Mouse (Mus musculus) forebrain, embryonic 11.5 days (tissue): ENCODE measurements around the gene Itga1. TPM values are rescaled to one million over a fixed set of nuclear protein-coding genes. Genes with fewer than 3 reads are reported as not detected.

Experiments used
- ATAC-seq: fragments of 200-750 bp; cut with Nextera tagmentation; replicated peaks from 2 replicates; pipeline ENCODE4 v1.8.0; 2017; ENCODE audit warnings: moderate TSS enrichment; ENCODE audit not compliant: low FRiP score
- DNase-seq: peaks from one replicate; pipeline ENCODE4 v3.0.0-alpha.2; 2017; ENCODE audit warnings: low spot score
- H3K27ac ChIP-seq: fragments of 300-500 bp; sonication (generic); 2 replicates; pipeline ENCODE4 v1.5.1; 2014; ENCODE audit warnings: low read depth, low read length
- H3K27me3 ChIP-seq: fragments of 300-500 bp; sonication (generic); 2 replicates; pipeline ENCODE4 v1.6.1; 2014; ENCODE audit warnings: mild to moderate bottlenecking, low read length, mixed read lengths; ENCODE audit not compliant: control insufficient read depth, insufficient read depth
- H3K36me3 ChIP-seq: fragments of 300-500 bp; sonication (generic); 2 replicates; pipeline ENCODE4 v1.6.1; 2014; ENCODE audit warnings: mild to moderate bottlenecking, low read length, moderate library complexity, mixed read lengths; ENCODE audit not compliant: control insufficient read depth, insufficient read depth
- H3K4me1 ChIP-seq: fragments of 300-500 bp; sonication (generic); replicated peaks from 2 replicates; pipeline ENCODE4 v1.6.1; 2014; ENCODE audit warnings: low read length, mixed read lengths; ENCODE audit not compliant: control insufficient read depth, insufficient read depth
- H3K4me2 ChIP-seq: fragments of 300-500 bp; sonication (generic); 2 replicates; pipeline ENCODE4 v1.6.1; 2014; ENCODE audit warnings: low read depth, mild to moderate bottlenecking, low read length, moderate library complexity, mixed read lengths; ENCODE audit not compliant: severe bottlenecking
- H3K4me3 ChIP-seq: fragments of 300-500 bp; sonication (generic); 2 replicates; pipeline ENCODE4 v1.5.1; 2014; ENCODE audit warnings: low read depth, low read length
- H3K9ac ChIP-seq: fragments of 300-500 bp; sonication (generic); 2 replicates; pipeline ENCODE4 v1.6.1; 2014; ENCODE audit warnings: low read length
- H3K9me3 ChIP-seq: fragments of 300-500 bp; sonication (generic); 2 replicates; pipeline ENCODE4 v1.6.1; 2016; ENCODE audit warnings: low read length, mixed read lengths; ENCODE audit not compliant: control insufficient read depth
- WGBS: fragments of 180-500 bp; shearing (Covaris S2); extraction: QIAGEN DNeasy Blood & Tissue Kit; methylation state at CpG from one replicate; pipeline ENCODE4 v1.1.7; 2014; 5-methylcytosine and 5-hydroxymethylcytosine counted together
- polyA plus RNA-seq: library from polyadenylated mRNA; unstranded; fragments of >200 nt; fragmentation: Nextera tagmentation; extraction: Ambion mirVana; gene quantifications from 2 replicates; pipeline ENCODE4 v1.2.1, GENCODE M21; 2014

Gene Itga1
- polyA plus RNA-seq, 1 experiment from 2014 or later, result 5.3 TPM

DNA sequence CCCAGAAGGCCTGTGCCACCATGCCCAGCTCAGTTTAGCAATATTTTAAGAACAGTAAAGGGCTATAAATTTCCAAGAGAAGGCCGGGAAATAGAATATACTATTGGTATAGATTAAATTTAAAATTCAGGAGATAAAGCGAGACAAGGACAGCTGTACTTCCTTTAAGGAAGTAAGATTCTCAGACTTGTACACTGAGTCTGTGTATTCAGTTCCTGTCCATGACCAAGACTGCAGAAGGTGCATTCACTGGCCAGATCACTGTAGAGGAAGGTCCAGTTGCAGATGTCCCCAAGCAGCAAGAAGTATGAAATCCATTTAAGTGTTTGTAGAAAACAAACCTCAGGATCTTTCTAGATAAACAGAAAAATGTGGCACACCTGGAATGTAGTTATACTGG is 28.3 kb upstream of the Itga1 start:
- Histone ChIP-seq H3K9ac (no peak overlapping the region), H3K27ac (no peak overlapping the region), H3K4me3 (no peak overlapping the region), H3K27me3 (no peaks in the 10 kb centered on the region), H3K4me2 (no peak overlapping the region), H3K4me1 (no peaks in the 10 kb centered on the region), H3K9me3 (no peaks in the 10 kb centered on the region), H3K36me3 (no peaks in the 10 kb centered on the region)
- 91% methylated on average over 2 of the region's 2 CpGs for WGBS
- no peak for ATAC-seq
- DNase-seq, result no peak

- ATAC-seq (0 out of 2 replicates have a peak, but pooled peaks have one; percentile 14), DNase-seq (no peak)
- Histone ChIP-seq H3K9ac (no peak overlapping the region), H3K4me1 (no peaks in the 10 kb centered on the region), H3K9me3 (no peaks in the 10 kb centered on the region), H3K36me3 (no peaks in the 10 kb centered on the region), H3K27me3 (no peaks in the 10 kb centered on the region), H3K27ac (no peak overlapping the region), H3K4me2 (no peak overlapping the region), H3K4me3 (no peak overlapping the region)
- 70% methylated on average over 1 of the region's 1 CpGs for WGBS
Observed at GRCm38 (mm10) chr13:115127826-115128225, 26.1 kb upstream of the Itga1 start.

- ATAC-seq, result no peak
Observed at GRCm38 (mm10) chr13:115126534-115126933, 24.8 kb upstream of the Itga1 start.

GRCm38 (mm10) chr13:115125130-115125529 is 23.4 kb upstream of the Itga1 start:
- no peak for ATAC-seq
- no peaks in the 10 kb centered on the region for H3K27me3 ChIP-seq
- 90% methylated on average over 4 of the region's 4 CpGs for WGBS

More at GRCm38 (mm10) chr13:115126534-115126933, 24.8 kb upstream of the Itga1 start:
- no peaks in the 10 kb centered on the region for H3K4me1 ChIP-seq
- no peak overlapping the region for H3K4me2 ChIP-seq
- no peaks in the 10 kb centered on the region for H3K27me3 ChIP-seq
- H3K4me3 ChIP-seq, result no peak overlapping the region
- H3K9me3 ChIP-seq, result no peaks in the 10 kb centered on the region
- no peaks in the 10 kb centered on the region for H3K36me3 ChIP-seq
- no peak overlapping the region for H3K27ac ChIP-seq
- DNase-seq, result no peak
- H3K9ac ChIP-seq, result no peak overlapping the region
- 87% methylated on average over 2 of the region's 2 CpGs for WGBS

DNA sequence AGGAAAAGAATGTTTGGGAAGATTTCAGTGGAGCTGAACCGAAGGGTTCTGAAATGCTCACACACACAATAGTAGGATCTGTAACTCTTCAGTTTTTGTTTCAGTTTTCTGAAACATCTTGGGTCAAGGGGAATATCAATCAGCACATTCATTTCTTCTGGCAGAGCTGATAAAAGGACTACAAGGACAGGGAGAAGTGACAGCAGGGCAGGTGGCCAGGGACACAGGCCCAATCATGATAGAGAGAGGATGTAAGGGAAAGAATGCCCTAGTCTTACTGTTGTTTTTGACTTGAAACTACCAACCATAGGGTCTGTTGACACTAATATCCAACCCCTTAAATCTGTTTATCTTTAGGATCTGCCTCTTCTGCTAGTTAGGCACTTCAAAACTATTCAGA is 22.8 kb upstream of the Itga1 start:
- H3K4me1 ChIP-seq, result no peaks in the 10 kb centered on the region
- H3K27ac ChIP-seq, result no peak overlapping the region
- no peak for DNase-seq
- no peak overlapping the region for H3K4me2 ChIP-seq
- no peak overlapping the region for H3K4me3 ChIP-seq
- no peaks in the 10 kb centered on the region for H3K27me3 ChIP-seq
- no peak for ATAC-seq
- no peaks in the 10 kb centered on the region for H3K36me3 ChIP-seq
- H3K9ac ChIP-seq, result no peak overlapping the region
- WGBS, result 97% methylated on average over 1 of the region's 1 CpGs
- H3K9me3 ChIP-seq, result no peaks in the 10 kb centered on the region

More at GRCm38 (mm10) chr13:115125130-115125529, 23.4 kb upstream of the Itga1 start:
- Histone ChIP-seq H3K4me1 (no peaks in the 10 kb centered on the region), H3K4me3 (no peak overlapping the region), H3K9me3 (no peaks in the 10 kb centered on the region), H3K4me2 (no peak overlapping the region), H3K27ac (no peak overlapping the region), H3K36me3 (no peaks in the 10 kb centered on the region), H3K9ac (no peak overlapping the region)
- DNase-seq, result no peak

GRCm38 (mm10) chr13:115118756-115119155 is 17.0 kb upstream of the Itga1 start:
- Histone ChIP-seq H3K9me3 (no peaks in the 10 kb centered on the region), H3K36me3 (no peaks in the 10 kb centered on the region), H3K4me1 (no peaks in the 10 kb centered on the region), H3K27me3 (no peaks in the 10 kb centered on the region), H3K4me2 (no peak overlapping the region), H3K4me3 (no peak overlapping the region), H3K9ac (no peak overlapping the region), H3K27ac (no peak overlapping the region)
- WGBS, result 71% methylated on average over 5 of the region's 5 CpGs
- DNase-seq (no peak), ATAC-seq (no peak)

DNA sequence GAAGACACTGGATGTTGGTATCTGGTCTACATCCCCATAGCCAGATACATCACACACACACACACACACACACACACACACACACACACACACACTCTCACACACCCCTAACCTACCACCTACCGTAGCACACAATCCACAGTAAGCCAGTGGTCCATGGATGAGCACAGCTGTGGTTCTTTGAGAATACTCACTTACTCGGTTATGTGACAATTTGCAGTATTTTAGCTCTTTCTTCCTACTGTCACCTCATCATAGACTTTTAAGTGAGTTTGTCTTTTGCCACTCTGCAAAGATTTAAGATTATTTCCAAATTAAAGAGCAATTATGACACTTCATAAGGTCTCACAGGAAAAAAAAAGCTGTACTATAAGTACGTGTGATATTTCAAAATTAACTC is 16.4 kb upstream of the Itga1 start:
- no peaks in the 10 kb centered on the region for H3K9me3 ChIP-seq
- H3K36me3 ChIP-seq, result no peaks in the 10 kb centered on the region
- ATAC-seq (no peak), DNase-seq (no peak)
- no peaks in the 10 kb centered on the region for H3K27me3 ChIP-seq
- H3K9ac ChIP-seq, result no peak overlapping the region
- no peak overlapping the region for H3K27ac ChIP-seq
- H3K4me3 ChIP-seq, result no peak overlapping the region
- 86% methylated on average over 3 of the region's 3 CpGs for WGBS
- no peaks in the 10 kb centered on the region for H3K4me1 ChIP-seq
- H3K4me2 ChIP-seq, result no peak overlapping the region

- no peak for ATAC-seq
- no peaks in the 10 kb centered on the region for H3K27me3 ChIP-seq
- H3K9me3 ChIP-seq, result no peaks in the 10 kb centered on the region
- WGBS, result 92% methylated on average over 3 of the region's 3 CpGs
- no peaks in the 10 kb centered on the region for H3K36me3 ChIP-seq
- no peak overlapping the region for H3K4me3 ChIP-seq
- H3K4me2 ChIP-seq, result no peak overlapping the region
- H3K4me1 ChIP-seq, result no peaks in the 10 kb centered on the region
- H3K9ac ChIP-seq, result no peak overlapping the region
- H3K27ac ChIP-seq, result no peak overlapping the region
- DNase-seq, result no peak
Observed at GRCm38 (mm10) chr13:115116930-115117621, 15.3 kb upstream of the Itga1 start.

DNA sequence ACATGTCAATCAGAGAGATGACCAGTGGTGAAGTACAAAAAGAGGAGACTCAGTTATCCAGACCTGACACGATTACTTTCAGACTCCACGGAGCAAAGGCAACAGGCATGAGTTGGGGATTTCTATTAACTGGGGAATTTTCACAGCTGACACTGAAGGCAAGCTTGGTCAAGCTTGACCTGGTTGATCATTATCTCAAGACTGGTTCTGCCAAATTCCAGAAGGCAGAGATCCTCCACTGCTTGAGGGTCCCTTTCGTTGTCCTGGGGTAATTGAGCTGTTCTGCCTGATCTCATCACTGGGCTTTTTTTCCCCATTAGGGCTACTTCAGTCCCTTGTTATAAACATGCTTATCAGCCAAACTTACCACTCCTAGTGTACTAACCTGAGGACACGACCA is 7.9 kb upstream of the Itga1 start:
- H3K4me2 ChIP-seq, result no peak overlapping the region
- no peak overlapping the region for H3K9ac ChIP-seq
- no peaks in the 10 kb centered on the region for H3K36me3 ChIP-seq
- H3K27ac ChIP-seq, result no peak overlapping the region
- no peaks in the 10 kb centered on the region for H3K9me3 ChIP-seq
- no peak for ATAC-seq
- no peaks in the 10 kb centered on the region for H3K4me1 ChIP-seq
- no peak overlapping the region for H3K4me3 ChIP-seq
- no peaks in the 10 kb centered on the region for H3K27me3 ChIP-seq
- 85% methylated on average over 4 of the region's 4 CpGs for WGBS
- no peak for DNase-seq
